Comparison of ENCODE assay signal across 1 mouse cellular context in genomic region chr11:116412028-116412827, GRCm38 (mm10).
TF ChIP-seq lines count a peak whose summit lies in the region.

No protein-coding gene starts in this region.

TF ChIP-seq in CH12.LX, 34 proteins besides CTCF, POLR2A, EP300 and RAD21 (continued from another document):
- TF ChIP-seq MAX (IDR thresholded peaks at IDR 0.05; ENCODE audit: low read length) (peak; percentile 42; the same call in 1 of the 2 replicates), E2F4 (IDR thresholded peaks at IDR 0.05; ENCODE audit: insufficient replicate concordance, low read depth, low read length) (no peak), GABPA (IDR thresholded peaks at IDR 0.05; ENCODE audit: insufficient replicate concordance, low read depth, low read length) (no peak), USF1 (IDR thresholded peaks at IDR 0.05; ENCODE audit: low read depth, low read length) (no peak), UBTF (IDR thresholded peaks at IDR 0.05; ENCODE audit: low read depth, low read length) (peak; percentile 52; the same call in 1 of the 2 replicates), MYC (IDR thresholded peaks at IDR 0.05; ENCODE audit: low read depth, low read length) (no peak), JUND (conservative IDR thresholded peaks at IDR 0.05; ENCODE audit: low read depth, low read length) (0 out of 2 replicates have a peak, but pooled peaks have one; percentile 1), IRF4 (IDR thresholded peaks at IDR 0.05; ENCODE audit: low read depth, low read length) (no peak), MAZ (IDR thresholded peaks at IDR 0.05; ENCODE audit: low read depth, low read length) (0 out of 2 replicates have a peak, but pooled peaks have one; percentile 5), BHLHE40 (IDR thresholded peaks at IDR 0.05; ENCODE audit: low read depth, low read length) (peak; percentile 3; the same call in 1 of the 2 replicates), TCF12 (IDR thresholded peaks at IDR 0.05; ENCODE audit: low read depth, low read length) (peak; percentile 25; the same call in 1 of the 2 replicates), TBP (conservative IDR thresholded peaks at IDR 0.05; ENCODE audit: low read depth, low read length) (no peak), CHD2 (IDR thresholded peaks at IDR 0.05; ENCODE audit: low read length) (0 out of 2 replicates have a peak, but pooled peaks have one; percentile 26), MAFK (IDR thresholded peaks at IDR 0.05; ENCODE audit: insufficient replicate concordance, low read length) (no peak), POLR2AphosphoS2 (IDR thresholded peaks at IDR 0.05; ENCODE audit: low read depth, low read length) (no peak), CHD1 (IDR thresholded peaks at IDR 0.05; ENCODE audit: low read depth, low read length) (no peak), ZNF384 (IDR thresholded peaks at IDR 0.05; ENCODE audit: low read depth, low read length) (0 out of 2 replicates have a peak, but pooled peaks have one; percentile 0), NELFE (IDR thresholded peaks at IDR 0.05; ENCODE audit: low read depth, low read length) (no peak), ETS1 (conservative IDR thresholded peaks at IDR 0.05; ENCODE audit: low read depth, low read length) (no peak), ZMIZ1 (IDR thresholded peaks at IDR 0.05; ENCODE audit: low read depth, low read length) (no peak; the same call in 1 of the 2 replicates), SMC3 (IDR thresholded peaks at IDR 0.05; ENCODE audit: low read depth, low read length) (peak; percentile 0; the same call in 1 of the 2 replicates)
